Mouse (Mus musculus) kidney, postnatal 4 days (tissue): ENCODE data around the gene Nfia.

Experiments
- DNase-seq, 2 experiments: peaks; one replicate each; pipeline ENCODE4 v3.0.0; 2021; ENCODE audit warnings: mixed read lengths in 2 of 2

Gene Nfia

GRCm38 (mm10) chr4:98020836-98021235 is 248.3 kb downstream of the Nfia start:
- no peak for DNase-seq

- DNase-seq, result no peak
Observed at GRCm38 (mm10) chr4:98023245-98023792, 250.8 kb downstream of the Nfia start.

GRCm38 (mm10) chr4:98027412-98027811 is 254.9 kb downstream of the Nfia start:
- no peak for DNase-seq

- no peak for DNase-seq
Observed at GRCm38 (mm10) chr4:98031871-98032270, 259.3 kb downstream of the Nfia start.

GRCm38 (mm10) chr4:98032332-98032731 is 259.8 kb downstream of the Nfia start:
- no peak for DNase-seq

- DNase-seq, result no peak
Observed at GRCm38 (mm10) chr4:98039095-98039494, 266.6 kb downstream of the Nfia start.

- DNase-seq, result no peak
Observed at GRCm38 (mm10) chr4:98040179-98040578, 267.6 kb downstream of the Nfia start.

GRCm38 (mm10) chr4:98044611-98045010 is 272.1 kb downstream of the Nfia start:
- no peak for DNase-seq

- DNase-seq, result no peak
Observed at GRCm38 (mm10) chr4:98047369-98047768, 274.8 kb downstream of the Nfia start.

GRCm38 (mm10) chr4:98049584-98049983 is 277.1 kb downstream of the Nfia start:
- peak; percentile 13 to 31 for DNase-seq

GRCm38 (mm10) chr4:98050003-98050620 is 277.6 kb downstream of the Nfia start:
- DNase-seq, result no peak

GRCm38 (mm10) chr4:98050781-98051180 is 278.2 kb downstream of the Nfia start:
- peak in 1 of 2 experiments; percentile 13 for DNase-seq

GRCm38 (mm10) chr4:98051326-98051725 is 278.8 kb downstream of the Nfia start:
- no peak for DNase-seq

GRCm38 (mm10) chr4:98055036-98055435 is 282.5 kb downstream of the Nfia start:
- DNase-seq, result no peak

GRCm38 (mm10) chr4:98056396-98057020 is 284.0 kb downstream of the Nfia start:
- DNase-seq, result no peak

- no peak for DNase-seq
Observed at GRCm38 (mm10) chr4:98057246-98057645, 284.7 kb downstream of the Nfia start.

GRCm38 (mm10) chr4:98057721-98058120 is 285.2 kb downstream of the Nfia start:
- no peak for DNase-seq

GRCm38 (mm10) chr4:98058182-98058581 is 285.6 kb downstream of the Nfia start:
- DNase-seq, result no peak

GRCm38 (mm10) chr4:98060601-98061000 is 288.1 kb downstream of the Nfia start:
- no peak for DNase-seq

GRCm38 (mm10) chr4:98061086-98061485 is 288.6 kb downstream of the Nfia start:
- DNase-seq, result no peak

- no peak for DNase-seq
Observed at GRCm38 (mm10) chr4:98063280-98063679, 290.7 kb downstream of the Nfia start.

GRCm38 (mm10) chr4:98076106-98076505 is 303.6 kb downstream of the Nfia start:
- DNase-seq, result no peak

GRCm38 (mm10) chr4:98076624-98077023 is 304.1 kb downstream of the Nfia start:
- no peak for DNase-seq

- DNase-seq, result no peak
Observed at GRCm38 (mm10) chr4:98080586-98080985, 308.1 kb downstream of the Nfia start.
